8 mouse cellular contexts compared by ENCODE assay signal in genomic region chr5:52132092-52132491, GRCm38 (mm10). TPM values are rescaled to one million over a fixed set of nuclear protein-coding genes. Genes with fewer than 3 reads are reported as not detected.
A peak's percentile ranks its signal among the peaks of the same experiment; 100 is the strongest.
DNase-seq lines count a peak whose midpoint lies in the region; ATAC-seq lines count a peak whose summit lies in the region.

No protein-coding gene starts in this region.

- H3K4me3 ChIP-seq in intestine, embryonic 14.5 days (ENCODE audit: low read depth, low read length): no peak overlapping the region

- H3K4me2 ChIP-seq in intestine, embryonic 14.5 days (ENCODE audit: low read length): no peak overlapping the region

- intact Hi-C loops in left cerebral cortex, postnatal 4 days (cut with DNase I): no loop called here

- no peak overlapping the region for H3K27ac ChIP-seq in intestine, embryonic 14.5 days (ENCODE audit: low read depth)

- H3K9ac ChIP-seq in intestine, embryonic 14.5 days (ENCODE audit: low read length): no peak overlapping the region

- H3K27me3 ChIP-seq in intestine, embryonic 14.5 days (replicated peaks; ENCODE audit: control insufficient read depth, insufficient read depth, low read length): no peaks in the 10 kb centered on the region

- WGBS in intestine, embryonic 14.5 days: 29% methylated on average over 9 of the region's 9 CpGs

- no peaks in the 10 kb centered on the region for H3K9me3 ChIP-seq in intestine, embryonic 14.5 days (ENCODE audit: control insufficient read depth, low read length)

- 0 out of 2 replicates have a peak, but pooled peaks have one; percentile 29 for ATAC-seq in intestine, embryonic 14.5 days (replicated peaks; ENCODE audit: low FRiP score, low TSS enrichment, low read depth)

- H3K4me1 ChIP-seq in intestine, embryonic 14.5 days (replicated peaks; ENCODE audit: control insufficient read depth, insufficient read depth, low read length): no peaks in the 10 kb centered on the region

- DNase-seq in left cerebral cortex, postnatal 4 days: peak; percentile 55
- DNase-seq in left cerebral cortex, adult 11 months (ENCODE audit: low spot score): no peak
- DNase-seq in adrenal gland, adult 2 months: peak; percentile 59
- DNase-seq in embryo, embryonic 10 days (ENCODE audit: low spot score): peak; percentile 73
- DNase-seq in intestine, embryonic 14.5 days (ENCODE audit: low spot score): peak; percentile 71
- DNase-seq in lung, postnatal 14 days: peak; percentile 56
- DNase-seq in spleen, adult 12 weeks (ENCODE audit: low spot score): peak; percentile 37
- no peak for DNase-seq in heart, adult 11 months

- peaks cover 4% of the 10 kb centered on the region; the same call in 1 of the 2 replicates for H3K36me3 ChIP-seq in intestine, embryonic 14.5 days (ENCODE audit: control insufficient read depth, insufficient read depth, low read length)

RNA-seq across cellular contexts. Expression of gene Dhx15, which starts 58.2 kb away (rescaled TPM):
- total RNA-seq in left cerebral cortex, postnatal 4 days (2021): 100 to 1,000 TPM; 132 to 137 TPM
- 100 to 1,000 TPM; 106 to 118 TPM for total RNA-seq in adrenal gland, adult 2 months (2021)
- 9.5 and 15.1 TPM in 2 replicates for polyA plus RNA-seq in adrenal gland, adult 2 months (2012; rRNA removed)
- polyA plus RNA-seq in intestine, embryonic 14.5 days (2014; fragmentation: Nextera tagmentation; extraction: Ambion mirVana): 95.9 and 96.3 TPM in 2 replicates

Comparison
In these comparisons a context has a peak if more than half of its experiments do, and no peak if none do; other contexts are left out.
1. DNase-seq: peak in left cerebral cortex, postnatal 4 days (single experiment), adrenal gland, adult 2 months (single experiment), embryo, embryonic 10 days (single experiment), intestine, embryonic 14.5 days (single experiment), lung, postnatal 14 days (single experiment) and spleen, adult 12 weeks (single experiment); none in left cerebral cortex, adult 11 months (single experiment) and heart, adult 11 months (single experiment).